Mouse (Mus musculus): ENCODE measurements at regions not wholly inside any gene's neighbourhood (a gene's known extent, or its start where the extent isn't known, plus 50 kb on each side); places are given as distances from the start of the nearest gene placed in this dataset.
"Not testable (repeated sequence)": the region's sequence is repeated elsewhere in the genome, so short reads cannot be mapped to it uniquely, and the experiment has no call there.

DNA sequence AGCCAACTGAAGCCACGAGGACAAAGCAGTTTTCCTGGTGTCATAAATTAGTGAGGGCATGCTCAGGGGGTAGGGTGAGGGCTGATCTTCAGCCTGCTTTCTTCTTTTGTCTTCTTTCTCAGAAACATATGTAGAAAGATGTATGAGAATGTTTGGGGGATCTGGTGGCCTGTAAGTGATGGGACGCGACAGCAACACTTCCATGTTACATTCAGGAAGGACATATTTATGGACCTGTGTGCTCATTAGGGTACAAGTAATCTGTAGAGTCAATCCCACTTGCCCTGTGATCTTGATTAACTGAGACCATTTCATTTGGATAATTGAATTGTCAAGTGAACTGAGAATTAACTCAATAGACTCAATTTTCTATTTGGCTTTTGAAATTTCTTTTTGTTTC lies 486.1 kb upstream of the Fam160b2 start:
- TF ChIP-seq POLR2A (IDR thresholded peaks at IDR 0.05; ENCODE audit: low read depth, low read length) (no peak), CTCF (IDR thresholded peaks at IDR 0.05; ENCODE audit: borderline replicate concordance, insufficient read depth, low read length) (no peak)

DNA sequence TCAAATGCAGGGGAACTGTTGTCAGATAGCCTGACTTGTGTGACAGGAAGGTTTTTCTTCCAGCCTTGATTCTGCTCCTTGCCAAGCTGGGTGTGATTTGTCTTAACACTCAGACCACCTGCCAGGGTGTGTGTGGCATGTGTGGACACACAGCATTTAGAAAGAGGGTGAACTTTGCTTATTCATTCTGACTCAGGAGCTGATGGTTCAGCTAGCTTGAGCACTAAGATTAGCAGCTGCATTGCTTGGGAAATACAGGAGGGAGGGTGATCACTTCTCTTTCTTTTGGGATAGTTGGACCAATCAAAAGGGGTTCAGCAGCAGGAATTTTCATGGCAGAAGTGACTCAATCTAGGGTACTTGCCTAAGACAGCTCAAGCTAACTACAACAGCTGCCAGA lies 482.7 kb upstream of the Fam160b2 start:
- H3K4me1 ChIP-seq (ENCODE audit: control insufficient read depth, insufficient read depth, low read length): no peaks in the 10 kb centered on the region
- no peak for TF ChIP-seq CTCF (IDR thresholded peaks at IDR 0.05; ENCODE audit: borderline replicate concordance, insufficient read depth, low read length)
- TF ChIP-seq POLR2A (IDR thresholded peaks at IDR 0.05; ENCODE audit: low read depth, low read length): no peak
- H3K4me3 ChIP-seq (ENCODE audit: insufficient read depth, low read length): no peak overlapping the region
- no peak overlapping the region for H3K27ac ChIP-seq (ENCODE audit: insufficient read depth, low read length)

More for the DNA sequence above, 486.1 kb upstream of the Fam160b2 start:
- Histone ChIP-seq H3K4me3 (ENCODE audit: insufficient read depth, low read length) (no peak overlapping the region), H3K27ac (ENCODE audit: insufficient read depth, low read length) (no peak overlapping the region), H3K4me1 (ENCODE audit: control insufficient read depth, insufficient read depth, low read length) (no peaks in the 10 kb centered on the region)

DNA sequence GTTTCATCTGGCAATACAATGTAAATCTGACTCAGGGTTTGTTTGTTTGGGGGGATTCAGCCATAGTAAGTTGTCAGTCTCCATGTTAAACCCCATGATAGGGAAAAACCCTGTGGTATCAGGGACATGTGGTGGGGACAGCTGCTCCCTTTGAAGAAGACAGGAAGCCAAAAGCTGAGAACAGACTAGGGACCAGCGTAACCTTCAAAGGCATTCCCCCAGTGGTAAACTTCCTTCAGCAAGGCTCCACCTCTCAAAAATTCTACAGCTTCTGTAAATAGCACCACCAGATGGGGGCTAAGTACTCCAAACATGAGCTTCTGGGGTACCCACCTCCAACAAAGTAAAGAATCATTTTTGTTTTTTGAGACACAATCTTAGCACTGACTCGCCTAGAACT lies 476.0 kb upstream of the Fam160b2 start:
- H3K4me3 ChIP-seq (ENCODE audit: insufficient read depth, low read length): no peak overlapping the region
- no peaks in the 10 kb centered on the region for H3K4me1 ChIP-seq (ENCODE audit: control insufficient read depth, insufficient read depth, low read length)
- no peak overlapping the region for H3K27ac ChIP-seq (ENCODE audit: insufficient read depth, low read length)
- TF ChIP-seq CTCF (IDR thresholded peaks at IDR 0.05; ENCODE audit: borderline replicate concordance, insufficient read depth, low read length): no peak
- TF ChIP-seq POLR2A (IDR thresholded peaks at IDR 0.05; ENCODE audit: low read depth, low read length): no peak

DNA sequence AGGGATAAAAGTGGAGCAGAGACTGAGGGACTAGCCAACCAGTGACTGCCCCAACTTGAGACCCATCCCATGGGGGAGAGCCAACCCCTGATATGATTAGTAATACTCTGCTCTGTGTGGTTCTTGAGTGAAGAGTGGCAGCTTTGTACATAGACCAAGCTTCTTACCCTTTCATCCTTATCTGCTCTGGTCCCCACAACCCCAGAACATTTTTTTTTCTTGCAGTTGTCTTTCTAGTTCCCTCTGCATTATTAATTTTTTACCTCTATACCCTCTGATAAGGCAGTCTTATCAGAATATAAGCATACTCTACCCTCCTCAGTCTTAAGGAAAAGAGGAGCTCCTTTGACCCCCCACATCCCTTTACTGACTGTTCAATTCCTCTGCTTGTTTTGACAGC lies 474.4 kb upstream of the Fam160b2 start:
- no peak for TF ChIP-seq POLR2A (IDR thresholded peaks at IDR 0.05; ENCODE audit: low read depth, low read length)
- TF ChIP-seq CTCF (IDR thresholded peaks at IDR 0.05; ENCODE audit: borderline replicate concordance, insufficient read depth, low read length): no peak
- no peak overlapping the region for H3K4me3 ChIP-seq (ENCODE audit: insufficient read depth, low read length)
- no peaks in the 10 kb centered on the region for H3K4me1 ChIP-seq (ENCODE audit: control insufficient read depth, insufficient read depth, low read length)
- H3K27ac ChIP-seq (ENCODE audit: insufficient read depth, low read length): no peak overlapping the region

DNA sequence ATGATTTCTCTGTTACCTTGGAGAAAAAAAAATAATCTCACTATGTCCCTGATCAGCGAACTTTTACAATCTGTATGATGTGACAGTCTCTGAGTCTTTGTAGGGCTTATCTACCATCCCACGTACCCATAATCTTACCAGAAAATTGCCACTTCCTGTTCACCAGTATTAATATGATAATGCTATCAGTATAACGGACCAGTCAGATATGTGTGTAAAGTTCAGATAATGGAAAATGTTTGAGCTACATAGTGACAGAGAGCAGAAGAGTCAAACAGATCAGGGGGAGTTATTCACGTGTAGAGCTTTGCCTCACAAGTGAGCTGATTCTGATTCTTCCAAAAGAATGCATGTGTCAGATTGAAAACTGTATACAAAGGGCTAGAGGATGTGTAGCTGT lies 466.0 kb upstream of the Fam160b2 start:
- Histone ChIP-seq H3K27ac (ENCODE audit: insufficient read depth, low read length) (no peak overlapping the region), H3K4me1 (ENCODE audit: control insufficient read depth, insufficient read depth, low read length) (no peaks in the 10 kb centered on the region), H3K4me3 (ENCODE audit: insufficient read depth, low read length) (no peak overlapping the region)
- TF ChIP-seq POLR2A (IDR thresholded peaks at IDR 0.05; ENCODE audit: low read depth, low read length): no peak
- TF ChIP-seq CTCF (IDR thresholded peaks at IDR 0.05; ENCODE audit: borderline replicate concordance, insufficient read depth, low read length): no peak

DNA sequence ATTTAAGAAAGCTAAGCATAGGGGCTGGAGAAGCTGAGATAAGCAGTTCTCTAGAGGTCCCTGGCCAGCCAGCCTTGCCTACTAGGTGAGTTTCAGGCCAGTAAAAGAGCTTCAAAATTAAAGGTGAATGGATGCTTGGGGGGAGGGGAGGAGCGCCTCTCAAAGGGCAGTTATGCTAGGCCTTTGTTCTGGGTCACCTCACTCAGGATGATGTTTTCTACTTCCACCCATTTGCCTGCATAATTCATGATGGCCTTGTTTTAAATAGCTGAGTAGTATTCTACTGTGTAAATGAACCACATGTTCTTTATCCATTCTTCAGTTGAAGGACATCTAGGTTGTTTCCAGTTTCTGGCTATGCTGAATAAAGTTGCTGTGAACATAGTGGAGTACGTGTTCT lies 457.0 kb upstream of the Fam160b2 start:
- Histone ChIP-seq H3K27ac (ENCODE audit: insufficient read depth, low read length) (no peak overlapping the region), H3K4me1 (ENCODE audit: control insufficient read depth, insufficient read depth, low read length) (no peaks in the 10 kb centered on the region), H3K4me3 (ENCODE audit: insufficient read depth, low read length) (no peak overlapping the region)
- no peak for TF ChIP-seq POLR2A (IDR thresholded peaks at IDR 0.05; ENCODE audit: low read depth, low read length)
- no peak for TF ChIP-seq CTCF (IDR thresholded peaks at IDR 0.05; ENCODE audit: borderline replicate concordance, insufficient read depth, low read length)

DNA sequence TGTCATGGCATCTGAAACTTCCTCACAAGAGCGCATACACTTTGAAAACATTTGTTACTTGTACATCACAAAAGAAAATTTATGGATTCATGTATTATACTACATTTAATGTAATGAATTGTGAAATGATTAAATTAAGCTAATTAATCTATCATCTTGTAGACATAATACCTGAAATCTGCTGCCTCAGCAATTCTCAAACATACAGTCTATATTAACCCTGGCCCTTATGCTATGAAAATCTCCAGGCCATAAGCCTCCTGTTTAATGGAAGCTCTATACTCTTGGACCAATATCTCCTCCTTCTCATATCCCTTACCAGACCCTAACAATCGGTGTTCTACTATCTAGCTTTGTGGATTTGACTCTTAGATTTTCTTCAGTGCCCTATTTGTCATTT lies 455.8 kb upstream of the Fam160b2 start:
- Histone ChIP-seq H3K27ac (ENCODE audit: insufficient read depth, low read length) (no peak overlapping the region), H3K4me1 (ENCODE audit: control insufficient read depth, insufficient read depth, low read length) (no peaks in the 10 kb centered on the region)
- TF ChIP-seq CTCF (IDR thresholded peaks at IDR 0.05; ENCODE audit: borderline replicate concordance, insufficient read depth, low read length): no peak
- TF ChIP-seq POLR2A (IDR thresholded peaks at IDR 0.05; ENCODE audit: low read depth, low read length): no peak

DNA sequence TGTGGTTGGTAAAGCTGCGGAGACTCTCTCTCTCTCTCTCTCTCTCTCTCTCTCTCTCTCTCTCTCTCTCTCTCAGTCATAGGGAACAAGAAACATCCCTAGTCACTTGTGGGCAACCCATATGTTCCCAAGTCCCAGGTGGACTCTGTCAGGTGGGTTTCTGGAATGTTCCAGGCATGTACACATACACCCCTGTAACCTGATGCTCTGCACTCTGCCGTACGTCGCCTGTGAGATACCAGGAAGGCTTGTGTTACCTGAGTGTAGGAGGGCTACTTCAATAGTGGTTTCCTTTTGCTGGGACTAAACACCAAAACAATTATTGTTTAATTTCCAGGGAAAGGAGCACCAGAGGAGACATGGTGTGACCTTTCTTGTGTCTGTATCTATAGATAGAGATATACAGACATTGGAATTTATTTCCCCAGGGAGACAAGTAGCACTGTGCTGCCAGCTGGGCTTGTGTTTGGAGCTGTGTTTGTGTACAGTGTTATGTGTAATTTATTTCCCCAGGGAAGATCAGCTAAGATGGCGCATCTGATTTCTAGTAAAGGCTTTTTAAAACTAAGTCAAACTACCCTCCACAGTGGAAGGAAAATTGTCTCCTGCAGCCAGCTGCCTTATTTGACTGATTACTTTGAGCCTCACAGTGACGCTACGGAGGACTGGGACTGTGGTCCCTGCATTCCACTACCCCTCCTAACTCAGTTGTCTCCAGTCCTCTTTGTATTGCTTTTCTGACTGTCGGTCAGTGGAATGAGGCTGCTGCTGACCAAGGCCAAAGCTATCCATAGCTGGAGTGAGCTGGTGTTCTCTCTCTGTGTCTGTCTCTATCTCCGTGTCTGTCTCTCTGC lies 454.4 kb upstream of the Fam160b2 start:
- Histone ChIP-seq H3K27ac (ENCODE audit: insufficient read depth, low read length) (no peak overlapping the region), H3K4me1 (ENCODE audit: control insufficient read depth, insufficient read depth, low read length) (no peaks in the 10 kb centered on the region), H3K4me3 (ENCODE audit: insufficient read depth, low read length) (no peak overlapping the region)
- TF ChIP-seq POLR2A (IDR thresholded peaks at IDR 0.05; ENCODE audit: low read depth, low read length): no peak
- no peak for TF ChIP-seq CTCF (IDR thresholded peaks at IDR 0.05; ENCODE audit: borderline replicate concordance, insufficient read depth, low read length)

More for the DNA sequence above, 455.8 kb upstream of the Fam160b2 start:
- H3K4me3 ChIP-seq (ENCODE audit: insufficient read depth, low read length): no peak overlapping the region

DNA sequence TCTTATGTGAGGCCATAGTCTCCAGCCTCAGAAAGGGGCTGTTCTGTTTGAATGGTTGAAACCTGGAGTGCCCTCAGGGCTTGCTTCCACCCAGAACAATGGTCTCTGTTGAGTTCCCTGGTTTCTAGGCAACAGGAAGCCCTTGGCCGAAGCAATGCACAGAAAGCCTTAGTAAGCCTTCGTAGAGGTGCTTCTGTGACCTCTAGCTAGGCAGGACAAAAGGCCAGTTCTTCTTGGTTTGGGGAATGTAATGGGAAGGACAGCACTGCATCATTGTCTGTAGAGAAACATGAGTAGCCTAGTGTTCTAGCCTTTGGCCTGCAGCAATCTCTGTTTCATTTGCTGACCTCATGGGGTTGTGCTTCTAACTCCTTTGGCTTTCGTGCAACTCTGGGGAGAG lies 447.5 kb upstream of the Fam160b2 start:
- no peak overlapping the region for H3K27ac ChIP-seq (ENCODE audit: insufficient read depth, low read length)

DNA sequence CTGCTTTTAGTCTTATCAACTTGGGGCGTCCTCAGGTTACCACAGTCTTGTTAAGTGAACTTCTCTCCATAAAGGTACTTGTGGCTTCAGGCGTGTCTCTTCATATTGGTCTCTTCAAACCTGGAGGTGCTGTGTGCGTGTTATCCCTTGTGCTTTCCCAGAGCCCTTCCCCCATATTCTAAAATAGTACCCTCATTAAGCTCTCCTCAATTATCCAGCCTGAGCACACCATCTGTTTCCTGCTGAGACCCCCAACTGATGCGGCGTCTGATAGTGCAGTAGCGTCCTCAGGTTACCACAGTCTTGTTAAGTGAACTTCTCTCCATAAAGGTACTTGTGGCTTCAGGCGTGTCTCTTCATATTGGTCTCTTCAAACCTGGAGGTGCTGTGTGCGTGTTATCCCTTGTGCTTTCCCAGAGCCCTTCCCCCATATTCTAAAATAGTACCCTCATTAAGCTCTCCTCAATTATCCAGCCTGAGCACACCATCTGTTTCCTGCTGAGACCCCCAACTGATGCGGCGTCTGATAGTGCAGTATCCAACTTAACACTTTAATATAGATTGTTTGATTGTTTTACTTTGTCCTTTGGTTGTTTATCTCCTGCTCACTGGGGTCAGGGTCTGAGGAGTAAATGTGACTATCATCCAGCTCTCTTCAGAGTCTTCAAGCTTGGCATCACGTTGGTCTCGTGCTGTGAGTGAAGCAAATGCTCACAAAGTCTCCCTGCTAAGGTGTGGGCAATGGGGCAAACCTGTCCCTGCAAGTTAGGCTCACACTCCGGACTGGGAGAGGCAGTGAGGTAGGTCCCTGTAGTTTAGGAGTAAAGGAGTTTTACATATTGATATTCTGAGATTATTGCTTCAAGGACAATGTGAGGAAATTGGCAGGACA lies 444.5 kb upstream of the Fam160b2 start:
- not testable (repeated sequence) for H3K4me1 ChIP-seq (ENCODE audit: control insufficient read depth, insufficient read depth, low read length); H3K4me3 ChIP-seq (ENCODE audit: insufficient read depth, low read length); H3K27ac ChIP-seq (ENCODE audit: insufficient read depth, low read length)

More for the DNA sequence above, 447.5 kb upstream of the Fam160b2 start:
- Histone ChIP-seq H3K4me3 (ENCODE audit: insufficient read depth, low read length) (no peak overlapping the region), H3K4me1 (ENCODE audit: control insufficient read depth, insufficient read depth, low read length) (no peaks in the 10 kb centered on the region)
- TF ChIP-seq POLR2A (IDR thresholded peaks at IDR 0.05; ENCODE audit: low read depth, low read length): no peak
- no peak for TF ChIP-seq CTCF (IDR thresholded peaks at IDR 0.05; ENCODE audit: borderline replicate concordance, insufficient read depth, low read length)
